In the genomic region with DNA sequence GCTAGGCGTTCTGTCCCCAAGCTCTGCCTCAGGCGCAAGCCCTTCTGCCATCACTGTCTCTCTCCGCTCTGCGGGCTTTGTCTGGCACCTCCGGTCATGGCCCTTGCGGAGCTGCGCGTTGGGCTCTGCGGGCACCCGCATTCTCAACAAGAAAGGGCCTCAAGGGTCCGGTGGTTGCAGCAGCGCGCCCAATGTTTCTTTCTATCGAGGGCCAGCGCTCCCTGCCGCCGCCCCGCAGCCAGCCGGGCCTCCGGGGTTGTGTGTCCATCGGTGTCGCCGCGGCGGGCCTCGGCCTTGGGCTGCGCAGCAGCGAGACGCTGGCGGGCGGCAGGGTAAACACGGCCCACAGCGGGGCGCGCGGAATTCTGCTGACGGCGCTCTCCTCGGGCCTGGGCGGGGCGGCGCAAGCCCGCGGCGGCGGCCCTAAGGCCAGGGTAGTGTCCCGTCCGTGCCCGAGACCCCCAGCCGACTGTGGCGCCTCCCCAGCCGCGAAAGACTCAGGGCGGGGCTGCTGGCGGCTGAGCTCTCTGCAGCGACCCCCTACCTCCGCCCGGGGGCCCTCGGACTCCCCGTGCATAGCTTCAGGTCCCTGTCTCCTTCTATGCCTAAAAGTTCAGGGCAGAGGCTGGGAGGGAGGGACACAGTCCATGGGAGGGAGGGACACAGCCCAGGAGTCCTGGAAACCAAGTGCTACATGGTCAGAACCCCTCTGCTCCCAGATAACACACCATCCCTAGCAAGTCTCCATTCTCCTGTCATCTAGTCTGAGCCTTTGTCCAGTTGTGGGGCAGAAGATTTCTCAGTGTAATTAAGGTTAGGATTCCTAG, we compare ENCODE assay signal across 9 mouse cellular contexts.
DNase-seq lines count a peak whose midpoint lies in the region; ATAC-seq lines count a peak whose summit lies in the region.
"Had no signal": no experiment of that assay in that cellular context is flagged by ENCODE, and none has a peak within 500 bp of the region (broad histone marks: within the 10 kb centered on the region; RNA-seq: fewer than 3 reads in every experiment).

No protein-coding gene starts in this region.

- H3K36me3 ChIP-seq in megakaryocyte, embryonic 14.5 days (replicated peaks; ENCODE audit: low read length): no peaks in the 10 kb centered on the region
- no peaks in the 10 kb centered on the region for H3K36me3 ChIP-seq in embryonic facial prominence, embryonic 14.5 days (ENCODE audit: control insufficient read depth, insufficient read depth, low read length)
- no peaks in the 10 kb centered on the region for H3K36me3 ChIP-seq in heart, embryonic 15.5 days
- no peaks in the 10 kb centered on the region for H3K36me3 ChIP-seq in lung, embryonic 16.5 days (ENCODE audit: control insufficient read depth, insufficient read depth, low read length)

- peak overlapping the region; percentile 66 for H3K4me2 ChIP-seq in embryonic facial prominence, embryonic 14.5 days (ENCODE audit: low read depth, low read length)
- peak overlapping the region; percentile 68 for H3K4me2 ChIP-seq in heart, embryonic 15.5 days
- peak overlapping the region; percentile 65 for H3K4me2 ChIP-seq in lung, embryonic 16.5 days (ENCODE audit: low read depth, low read length)

- H3K27ac ChIP-seq in embryonic facial prominence, embryonic 14.5 days (replicated peaks; ENCODE audit: low read depth, low read length): peak overlapping the region; percentile 79
- peak overlapping the region; percentile 45 for H3K27ac ChIP-seq in heart, embryonic 15.5 days
- peak overlapping the region; percentile 75 for H3K27ac ChIP-seq in lung, embryonic 16.5 days (ENCODE audit: low read length)

- no peak for ATAC-seq in megakaryocyte, adult 5-6 weeks (ENCODE audit: poor library complexity, severe bottlenecking)
- peak; percentile 73 for ATAC-seq in embryonic facial prominence, embryonic 14.5 days (ENCODE audit: low read depth)
- ATAC-seq in heart, embryonic 15.5 days (replicated peaks; ENCODE audit: insufficient number of reproducible peaks, insufficient read depth, low FRiP score, low read depth): peak; percentile 54
- peak; percentile 81 for ATAC-seq in lung, embryonic 16.5 days (ENCODE audit: low read depth)
- ATAC-seq in inflammation-experienced regulatory T-cells, adult 6 months: no peak

- H3K9ac ChIP-seq in embryonic facial prominence, embryonic 14.5 days (ENCODE audit: low read depth, low read length): peak overlapping the region; percentile 66
- H3K9ac ChIP-seq in heart, embryonic 15.5 days: peak overlapping the region; percentile 56
- H3K9ac ChIP-seq in lung, embryonic 16.5 days (ENCODE audit: low read length): peak overlapping the region; percentile 75

- no peaks in the 10 kb centered on the region for H3K9me3 ChIP-seq in megakaryocyte, embryonic 14.5 days
- H3K9me3 ChIP-seq in embryonic facial prominence, embryonic 14.5 days (ENCODE audit: control insufficient read depth, low read length): no peaks in the 10 kb centered on the region
- no peaks in the 10 kb centered on the region for H3K9me3 ChIP-seq in heart, embryonic 15.5 days (replicated peaks)
- H3K9me3 ChIP-seq in lung, embryonic 16.5 days (ENCODE audit: control insufficient read depth, low read length): no peaks in the 10 kb centered on the region

- WGBS in embryonic facial prominence, embryonic 14.5 days: 18% methylated on average over 27 of the region's 60 CpGs
- WGBS in heart, embryonic 15.5 days: 11% methylated on average over 55 of the region's 60 CpGs
- 13% methylated on average over 42 of the region's 60 CpGs for WGBS in lung, embryonic 16.5 days

- peak overlapping the region; percentile 85 for H3K4me3 ChIP-seq in megakaryocyte, embryonic 14.5 days (replicated peaks)
- H3K4me3 ChIP-seq in embryonic facial prominence, embryonic 14.5 days (ENCODE audit: low read depth, low read length): peak overlapping the region; percentile 37
- peak overlapping the region; percentile 43 for H3K4me3 ChIP-seq in heart, embryonic 15.5 days
- H3K4me3 ChIP-seq in lung, embryonic 16.5 days (ENCODE audit: low read length): peak overlapping the region; percentile 44

- peaks cover 27% of the 10 kb centered on the region for H3K4me1 ChIP-seq in megakaryocyte, embryonic 14.5 days
- peaks cover 14% of the 10 kb centered on the region; the same call in 1 of the 2 replicates for H3K4me1 ChIP-seq in embryonic facial prominence, embryonic 14.5 days (ENCODE audit: control insufficient read depth, insufficient read depth, low read length)
- H3K4me1 ChIP-seq in heart, embryonic 15.5 days (replicated peaks): peaks cover 31% of the 10 kb centered on the region
- peaks cover 22% of the 10 kb centered on the region for H3K4me1 ChIP-seq in lung, embryonic 16.5 days (replicated peaks; ENCODE audit: control insufficient read depth, insufficient read depth, low read length)

- no peak for DNase-seq in embryonic facial prominence, embryonic 14.5 days (ENCODE audit: low spot score)
- peak; percentile 66 for DNase-seq in kidney, postnatal 14 days
- peak; percentile 70 for DNase-seq in ovary, postnatal 36 days (ENCODE audit: low spot score)

- peaks cover 82% of the 10 kb centered on the region for H3K27me3 ChIP-seq in megakaryocyte, embryonic 14.5 days (replicated peaks)
- peaks cover 24% of the 10 kb centered on the region for H3K27me3 ChIP-seq in embryonic facial prominence, embryonic 14.5 days (replicated peaks; ENCODE audit: control insufficient read depth, insufficient read depth, low read length)
- peaks cover 34% of the 10 kb centered on the region for H3K27me3 ChIP-seq in heart, embryonic 15.5 days
- H3K27me3 ChIP-seq in lung, embryonic 16.5 days (ENCODE audit: control insufficient read depth, insufficient read depth, low read depth, low read length): peaks cover 2% of the 10 kb centered on the region; the same call in 1 of the 2 replicates
- H3K27me3 ChIP-seq: CH12.LX had no signal

Comparison
In these comparisons a context has a peak if more than half of its experiments do, and no peak if none do; other contexts are left out.
1. ATAC-seq: peak in embryonic facial prominence, embryonic 14.5 days (single experiment), heart, embryonic 15.5 days (single experiment) and lung, embryonic 16.5 days (single experiment); none in megakaryocyte, adult 5-6 weeks (single experiment) and inflammation-experienced regulatory T-cells, adult 6 months (single experiment).
2. Peak in every context shown above with its lines, with median percentiles within 50 percentile points of each other: H3K4me3 ChIP-seq, H3K27ac ChIP-seq, H3K4me2 ChIP-seq and H3K9ac ChIP-seq.